Mouse (Mus musculus) heart, embryonic 11.5 days (tissue): ENCODE results near the gene Gm11634. TPM values are rescaled to one million over a fixed set of nuclear protein-coding genes. Genes with fewer than 3 reads are reported as not detected.
"Not testable (repeated sequence)": the region's sequence is repeated elsewhere in the genome, so short reads cannot be mapped to it uniquely, and the experiment has no call there.

Experiments
- ATAC-seq: fragments of 200-750 bp; cut with Nextera tagmentation; replicated peaks from 2 replicates; pipeline ENCODE4 v1.8.0; 2017; ENCODE audit warnings: moderate library complexity; ENCODE audit not compliant: insufficient number of reproducible peaks, low FRiP score, low TSS enrichment
- H3K27ac ChIP-seq: fragments of 300-500 bp; sonication (generic); 2 replicates; pipeline ENCODE4 v1.5.1; 2014; ENCODE audit warnings: mild to moderate bottlenecking, low read depth, low read length
- H3K27me3 ChIP-seq: fragments of 300-500 bp; sonication (generic); 2 replicates; pipeline ENCODE4 v1.6.1; 2014; ENCODE audit warnings: mild to moderate bottlenecking, low read length, mixed read lengths; ENCODE audit not compliant: control insufficient read depth, insufficient read depth
- H3K36me3 ChIP-seq: fragments of 300-500 bp; sonication (generic); 2 replicates; pipeline ENCODE4 v1.6.1; 2014; ENCODE audit warnings: mild to moderate bottlenecking, low read length, moderate library complexity, mixed read lengths; ENCODE audit not compliant: control insufficient read depth, insufficient read depth
- H3K4me1 ChIP-seq: fragments of 300-500 bp; sonication (generic); 2 replicates; pipeline ENCODE4 v1.6.1; 2014; ENCODE audit warnings: low read length; ENCODE audit not compliant: control insufficient read depth, insufficient read depth
- H3K4me2 ChIP-seq: fragments of 300-500 bp; sonication (generic); 2 replicates; pipeline ENCODE4 v1.6.1; 2014; ENCODE audit warnings: mild to moderate bottlenecking, moderate library complexity
- H3K4me3 ChIP-seq: fragments of 300-500 bp; sonication (generic); 2 replicates; pipeline ENCODE4 v1.5.1; 2014; ENCODE audit warnings: low read depth, low read length
- H3K9ac ChIP-seq: fragments of 300-500 bp; sonication (generic); 2 replicates; pipeline ENCODE4 v1.6.1; 2014; ENCODE audit warnings: mild to moderate bottlenecking, low read depth, low read length, moderate library complexity
- H3K9me3 ChIP-seq: fragments of 300-500 bp; sonication (generic); replicated peaks from 2 replicates; pipeline ENCODE4 v1.6.1; 2016; ENCODE audit warnings: low read length; ENCODE audit not compliant: control insufficient read depth
- WGBS: fragments of 180-500 bp; shearing (Covaris S2); extraction: QIAGEN DNeasy Blood & Tissue Kit; methylation state at CpG from one replicate; pipeline ENCODE4 v1.1.7; 2014; ENCODE audit not compliant: insufficient replicate concordance; 5-methylcytosine and 5-hydroxymethylcytosine counted together
- polyA plus RNA-seq: library from polyadenylated mRNA; unstranded; fragments of >200 nt; fragmentation: Nextera tagmentation; extraction: Ambion mirVana; gene quantifications from 2 replicates; pipeline ENCODE4 v1.2.1, GENCODE M21; 2014

Gene Gm11634
- polyA plus RNA-seq, 1 experiment from 2014 or later, result not detected

DNA sequence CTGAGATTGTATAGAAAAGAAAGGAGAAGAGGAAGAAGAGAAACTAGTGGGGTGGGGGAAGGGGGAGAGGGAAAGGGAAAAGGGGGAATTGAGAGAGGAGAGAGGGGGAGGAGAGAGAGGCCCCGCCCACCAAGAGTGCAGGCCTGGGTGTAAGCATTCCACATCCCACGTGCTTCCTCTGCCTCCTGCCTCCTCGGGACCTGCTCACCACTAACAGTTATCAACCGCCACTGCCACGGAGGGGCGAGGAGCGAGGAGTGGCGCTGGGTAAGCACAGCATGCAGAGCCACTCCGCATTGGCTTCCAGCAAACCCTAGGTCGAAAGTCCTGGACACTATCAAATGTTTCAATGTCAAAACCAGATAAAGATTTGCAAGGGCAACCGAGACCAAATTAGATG is 11.4 kb upstream of the Gm11634 start:
- Histone ChIP-seq H3K27ac (no peak overlapping the region), H3K4me3 (peak overlapping the region; percentile 18; the same call in 1 of the 2 replicates), H3K9ac (no peak overlapping the region), H3K4me1 (peaks cover 9% of the 10 kb centered on the region; the same call in 1 of the 2 replicates), H3K9me3 (no peaks in the 10 kb centered on the region), H3K4me2 (peak overlapping the region; percentile 46), H3K36me3 (no peaks in the 10 kb centered on the region), H3K27me3 (no peaks in the 10 kb centered on the region)
- ATAC-seq, result no peak
- 7% methylated on average over 11 of the region's 11 CpGs for WGBS

DNA sequence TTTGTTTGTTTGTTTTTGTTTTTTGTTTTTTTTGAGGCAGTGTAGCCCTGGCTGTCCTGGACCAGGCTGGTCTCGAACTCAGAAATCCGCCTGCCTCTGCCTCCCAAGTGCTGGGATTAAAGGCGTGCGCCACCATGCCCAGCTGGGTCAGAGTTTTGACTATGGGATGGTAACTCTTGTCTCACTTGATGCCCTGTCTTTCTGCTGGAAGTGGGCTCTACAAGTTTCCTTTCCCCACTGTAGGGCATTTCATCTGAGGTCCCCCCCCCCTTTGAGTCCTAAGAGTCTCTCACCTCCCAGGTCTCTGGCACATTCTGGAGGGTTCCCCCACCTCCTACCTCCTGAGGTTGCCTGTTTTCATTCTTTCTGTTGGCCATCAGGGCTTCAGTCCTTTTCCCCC is 8.1 kb upstream of the Gm11634 start:
- not testable (repeated sequence) for H3K4me2 ChIP-seq, H3K27me3 ChIP-seq, ATAC-seq, H3K36me3 ChIP-seq, H3K4me3 ChIP-seq, H3K9ac ChIP-seq, H3K9me3 ChIP-seq, H3K27ac ChIP-seq, H3K4me1 ChIP-seq
- 82% methylated on average over 4 of the region's 4 CpGs for WGBS

GRCm38 (mm10) chr11:101604531-101605453 is 5.7 kb upstream of the Gm11634 start:
- 0 out of 2 replicates have a peak, but pooled peaks have one; percentile 49 for ATAC-seq
- Histone ChIP-seq H3K4me2 (peak overlapping the region; percentile 55), H3K4me3 (peak overlapping the region; percentile 27; the same call in 1 of the 2 replicates), H3K9ac (peak overlapping the region; percentile 54; the same call in 1 of the 2 replicates)
- 2% methylated on average over 30 of the region's 30 CpGs for WGBS
- H3K9me3 ChIP-seq, H3K27ac ChIP-seq, H3K27me3 ChIP-seq, H3K36me3 ChIP-seq, H3K4me1 ChIP-seq: not testable (repeated sequence)

DNA sequence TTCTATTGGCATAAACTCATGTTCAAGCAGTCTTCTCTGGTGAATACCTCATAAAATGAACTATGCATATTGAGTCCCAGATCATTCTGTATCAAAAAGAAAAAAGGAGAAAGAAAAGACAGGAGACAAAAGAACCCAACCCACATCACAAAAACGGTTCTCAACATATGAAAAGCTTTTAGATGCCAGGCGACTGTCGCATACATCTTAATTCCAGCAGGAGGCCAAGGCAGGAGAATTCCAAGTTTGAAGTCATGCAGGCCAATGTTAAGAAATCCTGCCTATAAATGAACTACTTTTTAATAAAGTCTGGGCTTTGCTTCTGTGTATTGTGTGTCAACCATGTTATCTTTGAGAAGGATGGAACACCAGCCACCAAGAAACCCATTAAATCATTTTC is 5.1 kb upstream of the Gm11634 start:
- Histone ChIP-seq H3K9ac (no peak overlapping the region), H3K4me3 (peak overlapping the region; percentile 27; the same call in 1 of the 2 replicates), H3K4me2 (peak overlapping the region; percentile 55), H3K27ac (no peak overlapping the region), H3K4me1 (no peaks in the 10 kb centered on the region), H3K36me3 (no peaks in the 10 kb centered on the region), H3K27me3 (no peaks in the 10 kb centered on the region), H3K9me3 (no peaks in the 10 kb centered on the region)
- WGBS, result 3% methylated on average over 3 of the region's 3 CpGs
- ATAC-seq, result no peak

- H3K4me2 ChIP-seq, result no peak overlapping the region
- no peak for ATAC-seq
- WGBS, result 10% methylated on average over 3 of the region's 3 CpGs
These were observed 3.4 kb upstream of the Gm11634 start for GRCm38 (mm10) chr11:101602491-101602890.

DNA sequence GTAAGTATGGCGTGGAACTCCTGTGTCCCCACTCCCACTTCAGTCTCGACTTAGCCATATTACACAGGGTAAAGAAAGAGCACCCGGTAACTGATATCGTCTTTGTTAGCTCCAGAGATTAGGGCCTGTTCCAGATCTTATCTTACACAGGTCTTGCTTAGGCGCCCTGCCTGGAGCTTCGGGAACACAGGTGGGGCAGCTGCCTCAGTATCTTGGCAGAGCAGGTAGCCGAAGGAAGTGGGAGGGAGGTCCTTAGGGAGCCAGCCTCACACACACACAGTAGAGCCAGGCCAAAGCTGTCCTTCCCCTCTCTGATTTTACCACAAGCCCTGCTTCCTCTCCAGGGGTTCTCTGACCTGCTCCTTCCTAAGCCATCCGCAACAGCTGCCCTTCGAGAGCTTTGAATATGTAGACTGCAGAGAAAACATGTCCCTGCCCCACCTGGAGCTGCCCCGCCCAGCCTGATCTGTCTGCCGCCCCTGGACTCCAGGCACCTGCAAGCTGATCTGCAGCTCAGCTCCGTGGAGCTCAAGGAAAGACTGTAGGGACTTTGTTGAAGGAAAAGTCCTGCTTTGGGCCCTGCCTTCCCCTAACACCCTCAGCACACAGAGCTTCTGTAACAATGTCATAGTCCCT is 8.9 kb downstream of the Gm11634 start:
- Histone ChIP-seq H3K4me2 (no peak overlapping the region), H3K4me3 (no peak overlapping the region), H3K36me3 (no peaks in the 10 kb centered on the region), H3K9me3 (no peaks in the 10 kb centered on the region), H3K27ac (no peak overlapping the region), H3K27me3 (no peaks in the 10 kb centered on the region), H3K9ac (no peak overlapping the region), H3K4me1 (no peaks in the 10 kb centered on the region)
- 68% methylated on average over 12 of the region's 12 CpGs for WGBS
- no peak for ATAC-seq

More at GRCm38 (mm10) chr11:101602491-101602890, 3.4 kb upstream of the Gm11634 start:
- Histone ChIP-seq H3K4me3 (no peak overlapping the region), H3K9ac (no peak overlapping the region), H3K9me3 (no peaks in the 10 kb centered on the region), H3K36me3 (no peaks in the 10 kb centered on the region), H3K4me1 (no peaks in the 10 kb centered on the region), H3K27me3 (no peaks in the 10 kb centered on the region), H3K27ac (no peak overlapping the region)

GRCm38 (mm10) chr11:101589444-101589843 is 9.6 kb downstream of the Gm11634 start:
- Histone ChIP-seq H3K4me3 (no peak overlapping the region), H3K27me3 (no peaks in the 10 kb centered on the region), H3K36me3 (no peaks in the 10 kb centered on the region), H3K9ac (no peak overlapping the region), H3K4me1 (no peaks in the 10 kb centered on the region), H3K4me2 (no peak overlapping the region), H3K9me3 (no peaks in the 10 kb centered on the region), H3K27ac (no peak overlapping the region)
- 27% methylated on average over 5 of the region's 5 CpGs for WGBS
- ATAC-seq, result no peak

DNA sequence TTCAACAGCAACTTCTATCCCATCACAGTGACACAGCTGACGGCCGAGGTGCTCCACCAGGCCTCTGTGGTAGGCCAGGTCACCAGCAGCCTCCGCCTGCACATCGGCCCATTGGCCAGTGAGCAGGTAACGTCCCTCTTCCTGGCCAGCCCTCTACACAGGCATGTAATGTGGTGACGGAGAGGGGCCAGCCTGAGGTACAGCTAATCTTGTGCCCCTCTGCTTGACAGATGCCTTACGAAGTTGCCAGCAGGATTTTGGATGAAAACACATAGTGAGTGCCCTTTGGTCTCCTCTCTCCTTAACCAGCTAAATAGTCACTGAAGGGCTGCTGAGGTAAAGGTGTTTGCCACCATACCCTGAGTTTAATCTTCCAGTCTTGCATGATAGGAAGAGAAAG is 10.2 kb downstream of the Gm11634 start:
- Histone ChIP-seq H3K4me3 (no peak overlapping the region), H3K4me2 (no peak overlapping the region), H3K27me3 (no peaks in the 10 kb centered on the region), H3K9me3 (no peaks in the 10 kb centered on the region), H3K4me1 (no peaks in the 10 kb centered on the region), H3K9ac (no peak overlapping the region), H3K27ac (no peak overlapping the region), H3K36me3 (no peaks in the 10 kb centered on the region)
- no peak for ATAC-seq
- 86% methylated on average over 7 of the region's 7 CpGs for WGBS
